Mouse (Mus musculus) embryonic facial prominence, embryonic 11.5 days (tissue): ENCODE measurements around the gene Prkag3. TPM values are rescaled to one million over a fixed set of nuclear protein-coding genes. Genes with fewer than 3 reads are reported as not detected.

ENCODE experiments used
- ATAC-seq: fragments of 200-750 bp; cut with Nextera tagmentation; replicated peaks from 2 replicates; pipeline ENCODE4 v1.8.0; 2017; ENCODE audit warnings: low read depth; ENCODE audit not compliant: insufficient number of reproducible peaks, low FRiP score, low TSS enrichment
- DNase-seq: peaks from one replicate; pipeline ENCODE4 v3.0.0-alpha.2; 2015; ENCODE audit warnings: low spot score
- H3K27ac ChIP-seq: fragments of 300-500 bp; sonication (generic); replicated peaks from 2 replicates; pipeline ENCODE4 v1.5.1; 2014; ENCODE audit warnings: mild to moderate bottlenecking, low read depth, low read length, control low read depth
- H3K27me3 ChIP-seq: fragments of 300-500 bp; sonication (generic); 2 replicates; pipeline ENCODE4 v1.6.1; 2014; ENCODE audit warnings: mild to moderate bottlenecking, low read length, moderate library complexity, mixed read lengths; ENCODE audit not compliant: control insufficient read depth, insufficient read depth
- H3K36me3 ChIP-seq: fragments of 300-500 bp; sonication (generic); replicated peaks from 2 replicates; pipeline ENCODE4 v1.6.1; 2014; ENCODE audit warnings: low read depth, mild to moderate bottlenecking, low read length, moderate library complexity, mixed read lengths; ENCODE audit not compliant: control insufficient read depth, insufficient read depth
- H3K4me1 ChIP-seq: fragments of 300-500 bp; sonication (generic); 2 replicates; pipeline ENCODE4 v1.6.1; 2014; ENCODE audit warnings: low read length, mixed read lengths; ENCODE audit not compliant: control insufficient read depth, insufficient read depth
- H3K4me2 ChIP-seq: fragments of 300-500 bp; sonication (generic); 2 replicates; pipeline ENCODE4 v1.6.1; 2014; ENCODE audit warnings: low read depth, mild to moderate bottlenecking, control low read depth, low read length, moderate library complexity
- H3K4me3 ChIP-seq: fragments of 300-500 bp; sonication (generic); 2 replicates; pipeline ENCODE4 v1.5.1; 2014; ENCODE audit warnings: low read depth, low read length, control low read depth
- H3K9ac ChIP-seq: fragments of 300-500 bp; sonication (generic); replicated peaks from 2 replicates; pipeline ENCODE4 v1.6.1; 2014; ENCODE audit warnings: mild to moderate bottlenecking, control low read depth, low read length
- H3K9me3 ChIP-seq: fragments of 300-500 bp; sonication (generic); replicated peaks from 2 replicates; pipeline ENCODE4 v1.6.1; 2016; ENCODE audit warnings: mild to moderate bottlenecking, low read length, inconsistent platforms, mixed read lengths; ENCODE audit not compliant: control insufficient read depth
- WGBS: fragments of 180-500 bp; shearing (Covaris S2); extraction: QIAGEN DNeasy Blood & Tissue Kit; methylation state at CpG from one replicate; pipeline ENCODE4 v1.1.7; 2014; 5-methylcytosine and 5-hydroxymethylcytosine counted together
- polyA plus RNA-seq: library from polyadenylated mRNA; unstranded; fragments of >200 nt; fragmentation: Nextera tagmentation; extraction: Ambion mirVana; gene quantifications from 2 replicates; pipeline ENCODE4 v1.2.1, GENCODE M21; 2014

Gene Prkag3
- polyA plus RNA-seq, 1 experiment from 2014 or later, result not detected

DNA sequence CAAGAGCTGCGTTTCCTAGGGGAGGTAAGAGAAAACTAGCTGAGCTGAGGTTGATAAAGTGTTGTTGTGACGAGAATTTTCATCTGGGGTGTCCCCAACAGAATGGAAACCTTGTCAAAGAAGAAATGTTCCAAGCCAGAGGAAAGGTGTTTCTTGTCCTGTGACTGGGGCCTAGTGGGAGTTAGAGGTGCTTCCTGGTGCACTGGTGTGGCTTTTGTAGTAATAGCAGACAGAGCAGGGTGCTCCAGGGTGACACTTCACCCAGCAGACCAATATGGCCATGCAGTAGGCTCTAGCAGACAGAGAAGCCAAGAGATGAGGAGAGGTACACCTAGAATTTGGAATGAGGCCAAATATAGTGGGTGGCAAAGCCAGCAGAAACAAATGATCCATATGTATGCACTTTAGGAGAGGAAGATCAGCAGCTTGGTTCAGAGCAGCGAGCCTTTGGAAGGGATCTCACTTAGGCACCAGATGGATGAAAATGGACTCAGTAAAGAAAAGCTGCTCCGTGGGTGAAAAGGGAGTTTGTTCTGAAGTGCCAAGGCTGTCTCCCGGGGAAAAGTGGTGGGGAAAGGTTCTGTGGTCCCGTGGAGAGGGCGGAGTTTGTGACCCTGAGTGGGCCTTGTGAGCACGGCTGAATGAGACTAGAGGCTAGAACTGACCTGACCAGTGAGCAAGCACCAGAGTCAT lies 55.0 kb downstream of the Prkag3 start:
- Histone ChIP-seq H3K4me1 (no peaks in the 10 kb centered on the region), H3K9ac (no peak overlapping the region), H3K27ac (no peak overlapping the region), H3K4me3 (no peak overlapping the region), H3K4me2 (no peak overlapping the region), H3K27me3 (no peaks in the 10 kb centered on the region), H3K9me3 (no peaks in the 10 kb centered on the region), H3K36me3 (peaks cover 27% of the 10 kb centered on the region)
- 92% methylated on average over 8 of the region's 8 CpGs for WGBS
- DNase-seq (no peak), ATAC-seq (no peak)

Other genes with a start within 250 kb of the Prkag3 start
- 106 and 112 TPM in 2 replicates for gene Cnot9, start 243.2 kb downstream of the Prkag3 start, polyA plus RNA-seq
- 0.33 and 0.42 TPM in 2 replicates for gene Plcd4, start 206.3 kb downstream of the Prkag3 start, polyA plus RNA-seq
- gene Usp37, start 204.9 kb downstream of the Prkag3 start, polyA plus RNA-seq, result 45.7 and 46.5 TPM in 2 replicates
- 7.1 and 7.8 TPM in 2 replicates for gene Zfp142, start 161.0 kb downstream of the Prkag3 start, polyA plus RNA-seq
- gene Bcs1l, start 160.9 kb downstream of the Prkag3 start, polyA plus RNA-seq, result 13.7 and 18.4 TPM in 2 replicates
- gene Rnf25, start 147.8 kb downstream of the Prkag3 start, polyA plus RNA-seq, result 9.4 TPM in 2 replicates
- gene Stk36, start 147.8 kb downstream of the Prkag3 start, polyA plus RNA-seq, result 14.1 and 14.5 TPM in 2 replicates
- gene Ttll4, start 87.5 kb downstream of the Prkag3 start, polyA plus RNA-seq, result 29.6 and 37.1 TPM in 2 replicates
- 11.1 and 12.3 TPM in 2 replicates for gene Cyp27a1, start 35.6 kb downstream of the Prkag3 start, polyA plus RNA-seq
- 15.5 and 19.1 TPM in 2 replicates for gene Wnt6, start 22.7 kb upstream of the Prkag3 start, polyA plus RNA-seq
- 1.5 and 1.6 TPM in 2 replicates for gene Wnt10a, start 42.3 kb upstream of the Prkag3 start, polyA plus RNA-seq
- gene Cdk5r2, start 105.7 kb upstream of the Prkag3 start, polyA plus RNA-seq, result 0.84 and 1.1 TPM in 2 replicates
- 0.40 and 0.62 TPM in 2 replicates for gene Fev, start 136.2 kb upstream of the Prkag3 start, polyA plus RNA-seq
- 0.62 and 5.2 TPM in 2 replicates for gene Cryba2, start 143.9 kb upstream of the Prkag3 start, polyA plus RNA-seq
- 0.06 TPM in 1 of 2 replicates, not detected in the other for gene Cfap65, start 186.4 kb upstream of the Prkag3 start, polyA plus RNA-seq
- gene Ihh, start 202.5 kb upstream of the Prkag3 start, polyA plus RNA-seq, result 0.32 TPM in 1 of 2 replicates, not detected in the other